Mouse (Mus musculus) frontal cortex, postnatal 14 days (tissue): Measurements from ENCODE around the gene Xpa.
"Not testable (repeated sequence)": the region's sequence is repeated elsewhere in the genome, so short reads cannot be mapped to it uniquely, and the experiment has no call there.

Experiments
- DNase-seq, 2 experiments: peaks; one replicate each; pipeline ENCODE4 v3.0.0; 2022; ENCODE audit warnings: low spot score in 2 of 2

Gene Xpa

GRCm38 (mm10) chr4:46195781-46196487 is at the start of gene Xpa:
Xpa (minus strand) TSS chr4:46196311.
- DNase-seq, result peak; percentile 92

DNA sequence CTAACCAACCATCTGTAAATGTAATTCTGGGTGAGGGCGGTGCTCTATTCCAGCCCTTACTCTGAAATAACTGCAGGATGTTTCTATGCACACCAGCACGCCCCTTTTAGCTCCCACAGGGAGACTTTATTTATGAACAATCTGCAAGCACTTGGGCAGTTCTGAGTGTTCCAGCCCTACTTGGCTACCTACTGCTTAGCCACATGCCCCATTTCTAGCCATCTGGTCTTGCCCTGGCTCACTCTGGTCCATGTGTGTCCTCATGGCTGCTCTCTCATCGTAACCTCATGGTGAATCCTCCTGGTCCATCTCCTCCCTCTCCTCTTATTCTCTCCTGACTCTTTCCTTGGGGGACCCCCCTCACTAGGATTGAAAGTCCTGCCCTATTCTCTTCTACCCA is 39.8 kb upstream of the Xpa start:
- no peak for DNase-seq

GRCm38 (mm10) chr4:46234739-46235138 is 38.6 kb upstream of the Xpa start:
- DNase-seq, result no peak

DNA sequence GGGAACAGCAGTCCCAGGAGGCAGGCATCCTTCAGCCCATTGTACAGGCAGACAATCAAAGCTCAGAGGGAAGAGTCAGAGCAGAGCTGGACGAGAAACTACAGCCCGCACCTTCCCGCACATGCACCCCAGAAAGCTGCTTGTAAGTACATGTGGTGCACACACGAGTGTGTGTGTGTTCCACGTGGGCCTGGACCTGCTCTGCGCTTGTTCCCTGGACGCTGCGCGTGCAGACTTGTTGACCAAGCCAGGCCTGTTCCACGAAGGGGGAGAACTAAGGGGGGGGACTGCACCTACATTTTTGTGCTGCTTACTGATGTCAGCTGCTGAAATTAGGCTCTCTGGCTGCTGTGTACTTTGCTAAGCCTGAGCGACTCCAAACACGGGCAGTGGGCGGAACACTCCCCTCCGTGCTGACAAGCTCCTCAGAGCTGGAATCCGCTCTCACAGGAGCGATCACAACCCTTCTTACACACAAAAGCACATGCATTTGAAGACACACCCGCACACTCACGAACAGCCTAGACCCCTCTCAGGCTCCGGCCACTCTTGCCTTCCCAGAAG is 30.9 kb upstream of the Xpa start:
- peak in 1 of 2 experiments; percentile 7 for DNase-seq

DNA sequence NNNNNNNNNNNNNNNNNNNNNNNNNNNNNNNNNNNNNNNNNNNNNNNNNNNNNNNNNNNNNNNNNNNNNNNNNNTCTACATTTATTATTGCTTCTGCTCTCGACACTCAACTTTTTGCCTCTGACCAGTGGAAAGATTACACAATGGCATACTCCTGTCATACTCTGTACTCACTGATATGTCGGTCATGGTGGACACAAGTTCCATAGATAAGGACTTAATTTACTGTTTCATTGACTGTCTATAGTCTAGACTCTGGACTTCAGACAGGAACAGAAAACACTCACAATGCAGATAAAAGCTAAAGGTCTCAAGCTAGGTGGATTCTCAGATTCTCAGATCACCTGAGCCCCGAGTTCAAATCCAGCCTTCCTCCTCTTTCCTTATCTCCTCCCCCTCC is 25.0 kb upstream of the Xpa start:
- DNase-seq, result no peak

DNA sequence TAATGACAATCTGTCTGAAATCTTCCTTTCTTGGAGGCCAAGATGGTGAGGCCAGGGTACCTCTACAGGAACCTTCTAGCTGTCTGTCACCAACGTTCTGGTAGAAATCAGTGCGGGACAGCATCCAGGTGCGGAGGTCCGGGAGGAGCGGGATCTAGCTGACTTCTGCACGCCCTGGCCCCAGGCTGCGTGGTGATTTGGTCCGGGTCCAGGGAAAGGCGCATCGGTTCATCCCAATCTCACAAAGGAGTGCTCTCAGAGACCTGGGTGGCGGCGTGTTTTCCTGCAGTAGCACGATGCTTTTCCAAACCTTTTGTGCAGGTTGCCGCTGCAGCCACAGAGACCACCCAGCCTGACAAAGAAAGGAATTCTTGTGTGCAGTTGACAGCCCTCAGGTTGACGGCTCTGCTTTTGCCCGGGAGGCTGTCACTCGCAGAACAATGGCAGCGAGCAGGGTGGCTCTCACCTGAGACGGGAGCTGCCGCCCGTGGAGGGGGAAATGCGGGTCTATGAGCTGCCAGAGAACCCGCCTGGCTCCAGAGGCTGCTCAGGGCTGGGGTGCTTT is 6.5 kb upstream of the Xpa start:
- DNase-seq, result no peak

DNA sequence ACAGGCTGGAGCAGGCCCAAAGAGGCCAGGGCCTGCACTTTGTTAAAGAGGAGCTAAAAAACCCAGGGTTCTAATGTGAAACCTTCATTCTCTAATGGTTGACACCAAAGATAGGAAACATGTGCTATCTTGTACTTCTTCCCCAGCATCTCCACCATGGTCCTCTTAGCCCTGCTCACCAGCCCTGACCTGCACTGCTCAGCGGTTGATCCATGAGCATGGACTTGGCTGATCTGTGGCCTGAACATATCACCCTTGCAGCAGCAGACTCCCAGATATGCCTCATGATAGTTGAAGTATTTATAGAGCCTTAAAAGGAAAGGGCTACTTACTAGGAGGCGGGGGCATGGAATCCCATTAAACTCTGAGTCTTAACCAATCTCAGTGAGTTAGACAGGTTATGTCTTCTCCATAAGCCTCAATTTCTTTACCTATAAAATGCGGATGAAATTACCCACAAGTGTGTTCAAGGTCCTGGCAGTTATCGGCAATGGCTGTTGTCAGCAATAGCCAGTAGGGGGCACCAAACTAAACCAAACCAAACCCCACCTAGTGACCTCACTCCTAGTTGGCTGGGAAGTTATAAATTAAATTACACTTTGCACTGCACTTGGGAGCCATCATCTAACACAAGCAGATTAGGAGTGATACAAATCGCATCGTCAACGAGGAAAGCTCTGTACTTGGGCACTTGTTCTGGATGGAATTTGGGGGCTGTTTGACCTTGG is 5.9 kb upstream of the Xpa start:
- DNase-seq, result peak in 1 of 2 experiments; percentile 57

DNA sequence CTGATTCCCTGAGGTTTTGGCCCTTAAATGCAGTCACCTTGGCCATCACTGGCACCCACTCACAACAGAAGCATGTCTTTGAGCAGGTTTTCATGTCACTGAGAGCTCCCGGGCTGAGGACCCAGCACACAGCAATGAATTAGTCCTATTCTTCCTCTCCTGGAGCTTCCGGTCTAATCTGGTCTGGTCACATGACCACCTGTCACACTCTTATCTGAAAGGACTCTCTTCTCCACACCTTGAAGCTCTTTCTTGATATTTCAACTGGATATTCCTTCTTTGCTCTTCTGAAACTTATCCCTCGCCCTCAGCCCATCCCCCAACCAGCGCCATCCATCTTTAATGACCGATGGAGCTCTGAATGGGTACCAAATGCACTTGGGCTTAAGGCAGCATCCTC is 2.0 kb upstream of the Xpa start:
- DNase-seq, result no peak

- no peak for DNase-seq
These were observed 402 bp upstream of the Xpa start for GRCm38 (mm10) chr4:46196513-46196912.

DNA sequence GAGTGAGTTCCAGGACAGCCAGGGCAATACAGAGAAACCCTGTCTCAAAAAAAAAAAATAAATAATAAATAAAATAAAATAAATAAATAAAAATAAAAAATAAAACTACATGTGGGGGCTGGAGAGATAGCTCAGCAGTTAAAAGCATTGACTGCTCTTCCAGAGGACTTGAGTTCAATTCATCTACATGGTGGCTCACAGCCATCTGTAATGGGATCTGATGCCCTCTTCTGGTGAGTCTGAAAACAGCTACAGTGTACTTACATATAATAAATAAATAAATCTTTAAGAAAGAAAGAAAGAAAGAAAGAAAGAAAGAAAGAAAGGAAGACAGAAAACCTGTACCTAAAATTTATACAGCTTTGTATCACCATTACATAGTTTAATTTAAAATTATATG is 4.1 kb downstream of the Xpa start:
- DNase-seq, result not testable (repeated sequence)

- no peak for DNase-seq
These were observed 9.6 kb downstream of the Xpa start for GRCm38 (mm10) chr4:46186466-46186865.

DNA sequence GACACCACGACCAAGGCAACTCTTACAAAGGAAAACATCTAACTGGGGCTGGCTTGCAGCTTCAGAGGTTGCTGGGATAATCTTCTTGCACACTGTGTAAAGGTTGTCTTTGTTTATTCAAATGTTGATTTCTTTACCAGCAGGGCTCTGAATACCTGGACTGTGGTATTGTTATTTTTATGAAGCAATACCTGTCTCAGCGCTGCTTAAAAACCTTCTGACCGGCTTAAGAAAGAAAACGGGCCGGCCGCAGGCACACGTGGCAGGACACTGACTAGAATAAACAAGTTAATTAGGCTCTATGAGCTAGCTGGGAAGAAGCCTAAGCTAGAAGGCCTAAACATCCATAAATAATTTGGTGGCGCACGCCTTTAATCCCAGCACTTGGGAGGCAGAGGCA is 10.2 kb downstream of the Xpa start:
- DNase-seq, result no peak

DNA sequence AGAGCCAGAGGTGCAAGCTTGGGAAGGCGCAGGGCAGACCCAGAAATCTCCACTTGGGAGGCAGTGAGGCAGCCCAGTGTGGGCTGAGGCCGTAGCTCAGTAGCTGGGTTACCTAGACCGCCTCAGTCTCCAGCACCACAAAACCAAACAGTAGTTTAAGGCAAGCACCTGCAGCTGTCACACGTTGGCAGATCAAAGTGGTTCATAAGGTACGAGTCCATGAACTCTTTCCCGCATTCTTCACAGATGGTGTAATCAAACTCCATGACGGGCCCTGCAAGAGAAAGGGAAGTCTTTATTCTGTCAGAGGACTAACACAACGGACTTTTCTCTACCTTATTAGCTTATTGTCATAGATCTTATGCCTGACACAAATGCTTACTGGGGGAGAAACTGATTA is 10.7 kb downstream of the Xpa start:
- DNase-seq, result no peak

- no peak for DNase-seq
These were observed 13.9 kb downstream of the Xpa start for GRCm38 (mm10) chr4:46182181-46182580.

GRCm38 (mm10) chr4:46181168-46181567 is 14.9 kb downstream of the Xpa start:
- no peak for DNase-seq

- no peak for DNase-seq
These were observed 18.6 kb downstream of the Xpa start for GRCm38 (mm10) chr4:46177496-46177895.

DNA sequence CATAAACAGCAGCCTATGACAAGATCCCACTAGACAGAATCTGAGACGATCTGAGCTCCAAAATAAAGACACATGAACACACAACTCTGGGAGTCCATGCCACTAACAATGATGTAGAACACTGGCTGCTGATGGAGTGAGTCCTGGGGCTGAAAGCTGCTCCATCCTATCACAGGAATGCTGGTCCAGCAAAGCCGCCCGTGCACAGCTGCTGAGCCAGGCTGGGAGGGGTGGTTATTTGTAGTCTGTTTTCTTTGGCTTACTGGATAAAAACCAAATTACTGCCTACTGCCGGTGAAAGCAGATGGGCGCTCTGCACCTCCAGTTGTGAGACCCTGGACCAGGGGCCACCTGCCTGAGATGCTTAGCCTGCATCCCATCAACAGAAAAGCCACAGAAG is 19.1 kb downstream of the Xpa start:
- DNase-seq, result no peak

- no peak for DNase-seq
These were observed 19.8 kb downstream of the Xpa start for GRCm38 (mm10) chr4:46176313-46176712.

- DNase-seq, result no peak
These were observed 24.4 kb downstream of the Xpa start for GRCm38 (mm10) chr4:46171761-46172160.

DNA sequence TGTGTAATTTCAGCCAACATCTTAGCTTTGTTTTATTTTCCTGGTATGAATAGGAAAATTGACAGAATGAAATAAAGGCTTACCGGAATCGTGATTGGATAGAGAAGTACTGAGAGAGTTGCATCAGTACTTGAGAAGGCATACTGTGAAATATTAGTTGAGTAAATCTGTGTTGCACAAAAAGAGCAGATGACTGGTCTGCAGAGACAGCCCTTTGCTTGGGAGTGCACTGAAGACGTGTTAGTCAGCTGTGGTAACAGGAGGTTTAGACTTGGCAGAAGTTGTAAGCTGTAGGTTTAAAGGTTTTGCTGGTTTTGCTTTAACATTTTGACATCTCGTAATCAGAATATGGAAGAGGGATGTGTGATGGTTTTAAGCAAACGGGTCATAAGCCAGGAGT is 30.3 kb downstream of the Xpa start:
- DNase-seq, result no peak

DNA sequence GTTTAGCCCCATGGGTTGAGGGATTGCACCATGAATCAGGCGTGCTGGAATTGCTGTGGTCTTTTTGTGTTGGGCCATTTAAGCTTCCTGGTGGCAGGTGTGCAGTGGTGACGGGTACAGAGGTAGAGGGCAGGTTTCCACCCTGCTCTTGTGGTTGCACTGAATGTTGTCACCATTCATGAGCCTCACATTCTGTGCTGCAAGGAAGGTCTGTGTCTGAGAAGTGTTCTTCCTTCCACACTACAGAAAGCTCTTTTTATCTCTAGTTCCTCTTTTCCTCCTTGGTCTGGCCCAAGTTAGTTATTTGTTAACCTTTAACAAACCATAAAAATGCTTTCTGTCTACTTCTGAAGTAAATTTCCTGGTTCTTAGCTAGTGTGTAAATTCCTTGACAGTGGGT is 32.1 kb downstream of the Xpa start:
- DNase-seq, result no peak

DNA sequence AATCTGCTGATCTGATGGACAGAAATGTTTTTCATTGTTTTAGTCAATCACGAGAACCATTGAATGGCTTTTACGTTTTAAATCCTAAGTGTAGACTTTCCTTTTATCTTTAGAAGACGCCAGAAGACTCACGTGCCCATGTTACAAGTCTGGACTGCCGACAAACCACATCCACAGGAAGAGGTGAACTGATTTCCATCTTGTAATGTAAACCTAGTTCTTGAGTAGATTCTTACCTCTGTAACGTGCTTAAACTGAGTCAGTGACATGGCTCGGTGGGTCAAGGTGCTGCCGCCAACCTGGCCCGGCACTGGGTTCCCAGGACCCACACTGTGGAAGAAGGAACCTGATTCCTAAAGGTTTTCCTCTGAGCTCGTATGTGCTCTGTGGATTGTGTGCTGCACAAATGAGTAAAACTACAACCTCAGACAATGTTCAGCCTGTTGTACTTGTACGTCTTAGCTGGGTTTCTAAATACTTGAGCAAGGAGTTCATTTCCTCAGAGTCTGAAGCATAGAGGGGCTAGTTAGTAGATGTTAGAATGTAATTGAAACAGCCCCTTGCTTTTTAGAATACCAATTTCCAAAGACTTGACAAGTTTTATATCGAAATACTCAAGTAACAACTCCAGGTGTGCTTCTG is 44.1 kb downstream of the Xpa start:
- DNase-seq, result no peak
